Mouse (Mus musculus) small intestine, adult 2 months (tissue): Measurements from ENCODE around the gene Tm9sf2. TPM values are rescaled to one million over a fixed set of nuclear protein-coding genes. Genes with fewer than 3 reads are reported as not detected.

ENCODE experiments used
- H3K27ac ChIP-seq: fragments of 200-500 bp; 2 replicates; pipeline ENCODE4 v1.5.1; 2012; ENCODE audit warnings: low read depth, low read length, control low read depth, inconsistent platforms; ENCODE audit not compliant: insufficient read depth
- H3K27me3 ChIP-seq: fragments of 200-500 bp; 2 replicates; pipeline ENCODE4 v1.6.1; 2012; ENCODE audit warnings: mild to moderate bottlenecking, moderate library complexity, low read length, inconsistent platforms; ENCODE audit not compliant: control insufficient read depth, insufficient read depth
- H3K36me3 ChIP-seq: fragments of 200-500 bp; 2 replicates; pipeline ENCODE4 v1.6.1; 2012; ENCODE audit warnings: mild to moderate bottlenecking, low read length, control low read depth, inconsistent platforms; ENCODE audit not compliant: control insufficient read depth, insufficient read depth
- H3K4me1 ChIP-seq: fragments of 200-500 bp; 2 replicates; pipeline ENCODE4 v1.6.1; 2012; ENCODE audit warnings: low read length, inconsistent platforms, mixed read lengths; ENCODE audit not compliant: control insufficient read depth, insufficient read depth, insufficient read length
- H3K4me3 ChIP-seq: fragments of 200-500 bp; 2 replicates; pipeline ENCODE4 v1.5.1; 2012; ENCODE audit warnings: low read depth, mild to moderate bottlenecking, control low read depth, inconsistent platforms, low read length, moderate library complexity
- CTCF ChIP-seq: fragments of 200-500 bp; IDR thresholded peaks from 2 replicates; pipeline ENCODE4 v1.5.1; 2012; ENCODE audit warnings: low read depth, mild to moderate bottlenecking, control low read depth, inconsistent platforms, low read length, moderate library complexity, mixed read lengths; ENCODE audit not compliant: insufficient replicate concordance, insufficient read length; ENCODE audit errors: extremely low read depth
- POLR2A ChIP-seq: fragments of 200-500 bp; IDR thresholded peaks from 2 replicates; pipeline ENCODE4 v1.6.1; 2012; ENCODE audit warnings: low read depth, mild to moderate bottlenecking, control low read depth, inconsistent platforms, low read length, moderate library complexity
- WGBS: fragments of 180-500 bp; shearing (Covaris S2); methylation state at CpG from one replicate; pipeline ENCODE4 v1.1.7; 2018; 5-methylcytosine and 5-hydroxymethylcytosine counted together
- polyA plus RNA-seq: library from polyadenylated mRNA; depleted of rRNA; stranded (reverse); fragments of >200 nt; gene quantifications from 2 replicates; pipeline ENCODE4 v1.2.3, GENCODE M21; 2012

The Tm9sf2 gene
- polyA plus RNA-seq, 1 experiment, result 678 TPM

DNA sequence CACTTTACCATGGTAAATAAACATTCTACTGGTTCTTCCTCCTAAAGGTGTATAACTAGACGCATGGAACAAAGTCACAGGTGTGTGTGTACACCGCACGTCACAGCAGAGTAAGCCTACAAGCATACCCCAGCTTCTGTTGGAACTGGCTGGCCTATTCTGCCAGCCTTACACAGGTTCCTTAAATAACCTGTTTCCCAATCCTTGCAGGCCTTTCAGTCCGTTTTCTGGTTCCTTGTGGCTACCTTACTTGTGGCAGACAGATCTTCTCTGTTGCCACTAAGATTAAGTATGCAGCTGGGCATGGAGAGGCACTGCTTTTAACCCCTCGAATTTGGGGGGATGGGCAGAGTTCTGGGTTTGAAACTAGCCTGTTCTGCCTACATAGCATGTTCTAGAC lies 5.5 kb downstream of the Tm9sf2 start:
- peaks cover 13% of the 10 kb centered on the region; the same call in 1 of the 2 replicates for H3K4me1 ChIP-seq
- no peak overlapping the region for H3K4me3 ChIP-seq
- no peaks in the 10 kb centered on the region for H3K27me3 ChIP-seq
- TF ChIP-seq POLR2A, result no peak
- no peak for TF ChIP-seq CTCF
- 64% methylated on average over 5 of the region's 5 CpGs for WGBS
- H3K36me3 ChIP-seq, result peaks cover 12% of the 10 kb centered on the region
- no peak overlapping the region for H3K27ac ChIP-seq

DNA sequence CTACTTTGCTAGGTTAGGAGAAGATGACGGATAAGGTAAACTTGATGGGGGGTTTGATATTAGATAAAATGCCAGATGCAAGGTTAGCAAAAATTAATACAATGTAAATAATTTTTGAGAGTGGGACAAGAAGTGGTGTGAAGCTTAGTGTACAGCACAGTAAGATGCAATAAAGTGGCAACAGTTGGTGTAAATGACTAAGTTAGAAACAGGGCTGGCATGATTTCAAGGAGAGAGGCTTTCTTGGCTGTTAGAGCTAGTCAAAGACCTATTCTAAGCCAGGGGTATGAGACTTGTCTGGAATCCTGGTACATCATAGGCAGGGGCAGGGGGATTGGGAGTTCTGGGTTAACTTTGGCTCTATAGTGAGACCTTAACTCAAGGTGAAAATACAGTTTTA lies 9.4 kb downstream of the Tm9sf2 start:
- peaks cover 7% of the 10 kb centered on the region for H3K36me3 ChIP-seq
- TF ChIP-seq CTCF, result no peak
- TF ChIP-seq POLR2A, result no peak

GRCm38 (mm10) chr14:122130111-122130797 lies 23.4 kb downstream of the Tm9sf2 start:
- no peak overlapping the region for H3K27ac ChIP-seq
- peaks cover 43% of the 10 kb centered on the region for H3K36me3 ChIP-seq
- no peak for TF ChIP-seq POLR2A
- no peak for TF ChIP-seq CTCF
- H3K4me1 ChIP-seq, result no peaks in the 10 kb centered on the region
- H3K4me3 ChIP-seq, result no peak overlapping the region
- 63% methylated on average over 5 of the region's 5 CpGs for WGBS
- H3K27me3 ChIP-seq, result no peaks in the 10 kb centered on the region

More for the DNA sequence above, 9.4 kb downstream of the Tm9sf2 start:
- 88% methylated on average over 1 of the region's 1 CpGs for WGBS
- peaks cover 9% of the 10 kb centered on the region; the same call in 1 of the 2 replicates for H3K4me1 ChIP-seq
- no peak overlapping the region for H3K4me3 ChIP-seq
- no peaks in the 10 kb centered on the region for H3K27me3 ChIP-seq
- H3K27ac ChIP-seq, result no peak overlapping the region

DNA sequence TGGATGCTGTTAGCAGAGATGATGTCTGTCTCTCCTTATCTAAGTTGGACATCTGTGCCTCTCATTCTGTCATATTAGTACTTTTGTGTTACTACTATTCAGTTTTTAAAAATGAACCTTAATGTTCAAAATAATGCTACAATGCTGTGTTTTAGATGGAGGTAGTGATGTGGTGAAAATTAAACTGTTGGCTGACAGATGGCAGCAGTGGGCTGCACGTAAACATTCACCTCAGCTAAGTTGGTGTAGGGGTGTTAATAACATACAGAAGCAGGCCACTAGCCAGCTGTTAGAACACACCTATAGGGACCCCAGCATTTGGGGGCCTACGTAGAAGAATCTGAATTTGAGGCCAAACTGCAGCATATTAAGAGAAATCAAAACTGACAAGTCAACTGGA lies 24.8 kb downstream of the Tm9sf2 start:
- WGBS, result 88% methylated on average over 2 of the region's 2 CpGs
- Histone ChIP-seq H3K4me3 (no peak overlapping the region), H3K4me1 (no peaks in the 10 kb centered on the region), H3K36me3 (peaks cover 38% of the 10 kb centered on the region), H3K27me3 (no peaks in the 10 kb centered on the region), H3K27ac (no peak overlapping the region)
- TF ChIP-seq POLR2A (no peak), CTCF (no peak)

DNA sequence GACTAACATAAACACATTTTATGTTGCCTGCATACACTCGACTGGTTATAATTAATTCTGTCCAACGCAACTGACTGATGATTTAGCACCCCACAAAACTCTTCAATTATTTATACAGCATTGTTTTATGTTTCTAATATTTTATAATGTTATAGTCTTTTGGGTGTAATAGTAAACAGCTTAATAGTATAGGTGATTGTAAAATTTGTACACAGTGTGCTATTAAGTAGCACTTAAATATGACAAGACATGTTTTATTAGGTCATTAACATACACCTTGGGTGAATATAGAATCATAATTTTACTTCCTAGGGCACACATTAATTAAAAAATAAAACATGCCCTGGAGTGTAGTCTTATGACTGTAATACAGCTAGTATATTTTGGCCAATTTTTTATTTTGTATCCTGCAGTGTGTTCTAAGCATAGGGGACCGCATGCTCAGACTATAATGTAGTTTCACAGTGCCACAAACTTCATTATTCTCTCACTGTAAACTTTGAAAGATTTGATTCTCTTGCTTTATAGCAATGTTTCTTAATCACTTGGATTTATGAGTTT lies 29.6 kb downstream of the Tm9sf2 start:
- no peaks in the 10 kb centered on the region for H3K27me3 ChIP-seq
- WGBS, result 90% methylated on average over 3 of the region's 3 CpGs
- H3K4me3 ChIP-seq, result no peak overlapping the region
- H3K4me1 ChIP-seq, result no peaks in the 10 kb centered on the region
- no peak overlapping the region for H3K27ac ChIP-seq
- TF ChIP-seq CTCF (no peak), POLR2A (no peak)
- peaks cover 44% of the 10 kb centered on the region for H3K36me3 ChIP-seq

DNA sequence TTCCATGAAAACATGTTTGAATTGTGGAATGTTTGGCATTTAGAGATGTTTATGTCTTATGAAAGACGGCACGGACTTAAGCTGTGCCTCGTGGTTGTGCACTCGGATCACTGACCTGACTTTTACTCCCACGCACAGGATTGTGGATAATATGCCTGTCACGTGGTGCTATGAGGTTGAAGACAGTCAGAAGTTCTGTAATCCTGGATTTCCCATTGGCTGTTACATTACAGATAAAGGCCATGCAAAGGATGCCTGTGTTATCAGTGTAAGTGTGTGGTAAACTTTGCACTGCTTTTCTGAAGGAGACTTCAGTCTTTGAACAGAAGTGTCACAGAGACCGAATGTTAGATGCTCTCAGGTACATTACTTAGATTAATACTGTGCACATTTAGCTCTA lies 30.4 kb downstream of the Tm9sf2 start:
- H3K4me1 ChIP-seq, result no peaks in the 10 kb centered on the region
- peaks cover 46% of the 10 kb centered on the region for H3K36me3 ChIP-seq
- 66% methylated on average over 7 of the region's 7 CpGs for WGBS
- no peak overlapping the region for H3K27ac ChIP-seq
- TF ChIP-seq POLR2A (no peak), CTCF (no peak)
- H3K4me3 ChIP-seq, result no peak overlapping the region
- H3K27me3 ChIP-seq, result no peaks in the 10 kb centered on the region

- no peak overlapping the region for H3K27ac ChIP-seq
- TF ChIP-seq CTCF, result no peak
- TF ChIP-seq POLR2A, result no peak
- no peaks in the 10 kb centered on the region for H3K4me1 ChIP-seq
- no peak overlapping the region for H3K4me3 ChIP-seq
- WGBS, result 33% methylated on average over 1 of the region's 1 CpGs
- H3K27me3 ChIP-seq, result no peaks in the 10 kb centered on the region
- H3K36me3 ChIP-seq, result peaks cover 60% of the 10 kb centered on the region
Measured at GRCm38 (mm10) chr14:122140126-122140525, 33.3 kb downstream of the Tm9sf2 start.
